Mouse (Mus musculus): Measurements from ENCODE around the gene Rnf24. TPM values are rescaled to one million over a fixed set of nuclear protein-coding genes. Genes with fewer than 3 reads are reported as not detected.
A peak's percentile ranks its signal among the peaks of the same experiment; 100 is the strongest.
"Not testable (repeated sequence)": the region's sequence is repeated elsewhere in the genome, so short reads cannot be mapped to it uniquely, and the experiment has no call there.

Rnf24 gene
- polyA plus RNA-seq, 1 experiment: 21.1 TPM

- Histone ChIP-seq H3K4me1 (ENCODE audit: control insufficient read depth, insufficient read depth, low read length) (peaks cover 2% of the 10 kb centered on the region), H3K27ac (ENCODE audit: insufficient read depth, low read length) (no peak overlapping the region), H3K4me3 (ENCODE audit: insufficient read depth, low read length) (no peak overlapping the region)
- TF ChIP-seq POLR2A (IDR thresholded peaks at IDR 0.05; ENCODE audit: extremely low read depth, insufficient read depth, low read length) (no peak), CTCF (IDR thresholded peaks at IDR 0.05; ENCODE audit: extremely low read depth, insufficient read depth, low read length) (no peak)
Measured at GRCm38 (mm10) chr2:131350301-131350700, 2.4 kb downstream of the Rnf24 start.

DNA sequence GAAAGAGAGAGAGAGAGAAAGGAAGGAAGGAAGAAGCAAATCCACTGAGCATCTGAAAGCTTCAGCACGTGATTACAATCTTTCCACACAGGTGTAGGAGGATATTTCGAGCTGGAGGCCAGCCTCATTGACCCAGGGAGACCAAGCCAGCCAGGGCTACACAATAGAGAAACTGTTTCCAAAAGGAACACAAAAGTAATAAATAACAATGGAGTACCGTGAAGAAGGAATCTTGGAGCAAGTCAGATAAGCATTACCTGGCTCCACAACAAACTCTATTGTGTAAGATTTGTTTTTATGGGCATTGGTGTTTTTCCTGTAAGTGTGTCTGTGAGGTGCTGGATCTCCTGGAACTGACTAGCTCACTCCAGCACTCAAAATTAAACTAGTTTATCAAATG, 7.1 kb downstream of the Rnf24 start:
- Histone ChIP-seq H3K27ac (ENCODE audit: insufficient read depth, low read length) (no peak overlapping the region), H3K4me3 (ENCODE audit: insufficient read depth, low read length) (no peak overlapping the region), H3K4me1 (ENCODE audit: control insufficient read depth, insufficient read depth, low read length) (no peaks in the 10 kb centered on the region; the same call in 1 of the 2 replicates)
- TF ChIP-seq POLR2A (IDR thresholded peaks at IDR 0.05; ENCODE audit: extremely low read depth, insufficient read depth, low read length) (no peak), CTCF (IDR thresholded peaks at IDR 0.05; ENCODE audit: extremely low read depth, insufficient read depth, low read length) (no peak)

DNA sequence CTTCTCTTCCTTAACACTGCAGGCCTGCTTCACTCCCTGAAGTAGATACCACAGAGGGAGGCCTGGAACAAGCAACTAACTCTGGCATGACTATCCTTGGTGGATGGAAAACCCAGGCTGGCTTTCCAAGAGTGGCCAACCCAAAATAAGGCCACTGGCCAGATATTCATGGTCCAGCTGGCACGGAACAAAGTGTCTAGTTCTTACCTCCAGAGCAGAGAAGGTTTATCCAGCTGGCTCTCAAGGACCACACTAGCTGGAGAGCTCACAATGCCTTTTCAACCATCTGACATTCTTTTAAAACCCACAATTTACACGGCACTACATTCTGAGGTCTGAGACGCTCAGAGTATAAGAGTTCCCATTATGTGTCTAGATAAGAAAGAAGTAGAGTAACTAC, 8.2 kb downstream of the Rnf24 start:
- Histone ChIP-seq H3K4me3 (ENCODE audit: insufficient read depth, low read length) (no peak overlapping the region), H3K27ac (ENCODE audit: insufficient read depth, low read length) (no peak overlapping the region), H3K4me1 (ENCODE audit: control insufficient read depth, insufficient read depth, low read length) (peaks cover 3% of the 10 kb centered on the region; the same call in 1 of the 2 replicates)
- TF ChIP-seq CTCF (IDR thresholded peaks at IDR 0.05; ENCODE audit: extremely low read depth, insufficient read depth, low read length): no peak
- TF ChIP-seq POLR2A (IDR thresholded peaks at IDR 0.05; ENCODE audit: extremely low read depth, insufficient read depth, low read length): no peak

- Histone ChIP-seq H3K27ac (ENCODE audit: insufficient read depth, low read length) (no peak overlapping the region), H3K4me3 (ENCODE audit: insufficient read depth, low read length) (no peak overlapping the region), H3K4me1 (ENCODE audit: control insufficient read depth, insufficient read depth, low read length) (peaks cover 3% of the 10 kb centered on the region; the same call in 1 of the 2 replicates)
- no peak for TF ChIP-seq CTCF (IDR thresholded peaks at IDR 0.05; ENCODE audit: extremely low read depth, insufficient read depth, low read length)
- no peak for TF ChIP-seq POLR2A (IDR thresholded peaks at IDR 0.05; ENCODE audit: extremely low read depth, insufficient read depth, low read length)
Measured at GRCm38 (mm10) chr2:131337602-131338001, 15.1 kb downstream of the Rnf24 start.

GRCm38 (mm10) chr2:131330548-131330947, 22.1 kb downstream of the Rnf24 start:
- no peaks in the 10 kb centered on the region for H3K4me1 ChIP-seq (ENCODE audit: control insufficient read depth, insufficient read depth, low read length)
- H3K4me3 ChIP-seq (ENCODE audit: insufficient read depth, low read length): no peak overlapping the region
- no peak overlapping the region for H3K27ac ChIP-seq (ENCODE audit: insufficient read depth, low read length)
- TF ChIP-seq CTCF (IDR thresholded peaks at IDR 0.05; ENCODE audit: extremely low read depth, insufficient read depth, low read length) (no peak), POLR2A (IDR thresholded peaks at IDR 0.05; ENCODE audit: extremely low read depth, insufficient read depth, low read length) (no peak)

GRCm38 (mm10) chr2:131328981-131329380, 23.7 kb downstream of the Rnf24 start:
- Histone ChIP-seq H3K4me1 (ENCODE audit: control insufficient read depth, insufficient read depth, low read length) (no peaks in the 10 kb centered on the region), H3K27ac (ENCODE audit: insufficient read depth, low read length) (no peak overlapping the region), H3K4me3 (ENCODE audit: insufficient read depth, low read length) (no peak overlapping the region)
- TF ChIP-seq CTCF (IDR thresholded peaks at IDR 0.05; ENCODE audit: extremely low read depth, insufficient read depth, low read length) (no peak), POLR2A (IDR thresholded peaks at IDR 0.05; ENCODE audit: extremely low read depth, insufficient read depth, low read length) (no peak)

- no peak overlapping the region for H3K4me3 ChIP-seq (ENCODE audit: insufficient read depth, low read length)
- no peak overlapping the region for H3K27ac ChIP-seq (ENCODE audit: insufficient read depth, low read length)
- peaks cover 2% of the 10 kb centered on the region; the same call in 1 of the 2 replicates for H3K4me1 ChIP-seq (ENCODE audit: control insufficient read depth, insufficient read depth, low read length)
- TF ChIP-seq POLR2A (IDR thresholded peaks at IDR 0.05; ENCODE audit: extremely low read depth, insufficient read depth, low read length) (no peak), CTCF (IDR thresholded peaks at IDR 0.05; ENCODE audit: extremely low read depth, insufficient read depth, low read length) (no peak)
Measured at GRCm38 (mm10) chr2:131326044-131326443, 26.6 kb downstream of the Rnf24 start.

DNA sequence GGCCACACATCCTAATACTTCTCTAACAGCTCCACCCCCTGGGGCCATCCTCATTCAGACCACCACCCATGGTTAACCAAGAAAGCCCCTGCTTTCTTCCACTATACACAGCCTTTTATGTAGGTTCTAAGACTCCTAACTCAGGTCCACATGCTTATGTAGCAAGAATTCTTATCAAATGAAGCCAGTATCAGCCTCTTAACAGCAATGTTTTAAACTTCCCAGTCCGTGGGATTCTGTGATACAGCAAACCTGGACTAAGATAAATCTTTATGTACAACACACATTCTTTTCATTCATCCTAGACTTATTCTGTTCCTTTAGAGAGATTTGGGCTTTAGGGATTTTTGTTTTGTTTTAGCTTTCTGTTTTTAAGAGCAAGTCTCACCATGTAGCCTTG, 29.0 kb downstream of the Rnf24 start:
- peaks cover 4% of the 10 kb centered on the region for H3K4me1 ChIP-seq (ENCODE audit: control insufficient read depth, insufficient read depth, low read length)

DNA sequence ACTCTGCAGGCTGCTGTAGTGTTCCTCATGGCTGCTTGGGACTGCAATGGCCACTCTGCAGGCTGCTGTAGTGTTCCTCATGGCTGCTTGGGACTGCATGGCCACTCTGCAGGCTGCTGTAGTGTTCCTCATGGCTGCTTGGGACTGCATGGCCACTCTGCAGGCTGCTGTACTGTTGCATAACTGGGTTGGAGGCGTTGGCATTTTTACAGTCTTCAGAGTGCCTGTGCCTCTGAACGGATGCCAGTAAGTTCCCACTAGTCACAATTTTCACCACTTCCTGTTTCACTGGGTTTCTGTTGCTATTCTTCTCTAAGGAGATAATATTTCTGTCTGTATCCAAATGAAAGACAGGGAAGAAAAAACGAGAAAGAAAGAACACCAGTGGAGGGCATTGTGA, 31.5 kb downstream of the Rnf24 start:
- H3K27ac ChIP-seq (ENCODE audit: insufficient read depth, low read length): peak overlapping the region; percentile 95
- not testable (repeated sequence) for H3K4me1 ChIP-seq (ENCODE audit: control insufficient read depth, insufficient read depth, low read length); H3K4me3 ChIP-seq (ENCODE audit: insufficient read depth, low read length)

More for the DNA sequence above, 29.0 kb downstream of the Rnf24 start:
- no peak overlapping the region for H3K4me3 ChIP-seq (ENCODE audit: insufficient read depth, low read length)
- no peak overlapping the region for H3K27ac ChIP-seq (ENCODE audit: insufficient read depth, low read length)
- TF ChIP-seq POLR2A (IDR thresholded peaks at IDR 0.05; ENCODE audit: extremely low read depth, insufficient read depth, low read length): no peak
- TF ChIP-seq CTCF (IDR thresholded peaks at IDR 0.05; ENCODE audit: extremely low read depth, insufficient read depth, low read length): no peak

GRCm38 (mm10) chr2:131319401-131319800, 33.3 kb downstream of the Rnf24 start:
- Histone ChIP-seq H3K4me1 (ENCODE audit: control insufficient read depth, insufficient read depth, low read length) (peaks cover 4% of the 10 kb centered on the region), H3K4me3 (ENCODE audit: insufficient read depth, low read length) (no peak overlapping the region), H3K27ac (ENCODE audit: insufficient read depth, low read length) (no peak overlapping the region)
- TF ChIP-seq CTCF (IDR thresholded peaks at IDR 0.05; ENCODE audit: extremely low read depth, insufficient read depth, low read length) (no peak), POLR2A (IDR thresholded peaks at IDR 0.05; ENCODE audit: extremely low read depth, insufficient read depth, low read length) (no peak)

- peaks cover 2% of the 10 kb centered on the region for H3K4me1 ChIP-seq (ENCODE audit: control insufficient read depth, insufficient read depth, low read length)
- TF ChIP-seq CTCF (IDR thresholded peaks at IDR 0.05; ENCODE audit: extremely low read depth, insufficient read depth, low read length) (no peak), POLR2A (IDR thresholded peaks at IDR 0.05; ENCODE audit: extremely low read depth, insufficient read depth, low read length) (no peak)
- H3K27ac ChIP-seq (ENCODE audit: insufficient read depth, low read length): no peak overlapping the region
- H3K4me3 ChIP-seq (ENCODE audit: insufficient read depth, low read length): no peak overlapping the region
Measured at GRCm38 (mm10) chr2:131316167-131316566, 36.5 kb downstream of the Rnf24 start.
